Mouse (Mus musculus): ENCODE data around the gene Dynll1. TPM values are rescaled to one million over a fixed set of nuclear protein-coding genes. Genes with fewer than 3 reads are reported as not detected.

Dynll1 gene
- total RNA-seq, 2 experiments from 2014 or later, result 71.9 to 88.5 TPM

- peak; percentile 99 to 100 for DNase-seq
- intact Hi-C loops (cut with DNase I), result loop anchor here (2.0 kb wide), 1 partner anchor 68 kb away; the partner anchor contains the start of genes Gatc and Triap1
Measured at GRCm38 (mm10) chr5:115272812-115273548, 27.8 kb downstream of the Dynll1 start, which contains the start of gene Rnf10. TSS of gene Rnf10 (minus strand) at chr5:115272898.

- intact Hi-C loops (cut with DNase I), result loop anchor here (2.0 kb wide), 2 partner anchors 33 to 69 kb away; partner anchors contain the start of genes Gatc and Triap1
- DNase-seq, result peak in 1 of 2 experiments; percentile 38
Measured at GRCm38 (mm10) chr5:115271931-115272811, 28.6 kb downstream of the Dynll1 start.

GRCm38 (mm10) chr5:115269969-115270368 is 30.8 kb downstream of the Dynll1 start:
- intact Hi-C loops (cut with DNase I), result loop anchor here (2.0 kb wide), 1 partner anchor 31 kb away; no protein-coding TSS in a partner anchor
- DNase-seq, result no peak

- no peak for DNase-seq
Measured at GRCm38 (mm10) chr5:115268266-115268665, 32.5 kb downstream of the Dynll1 start.

GRCm38 (mm10) chr5:115267469-115268045 is 33.2 kb downstream of the Dynll1 start:
- DNase-seq, result no peak
- intact Hi-C loops (cut with DNase I), result no loop called here

More at GRCm38 (mm10) chr5:115268266-115268665, 32.5 kb downstream of the Dynll1 start:
- intact Hi-C loops (cut with DNase I), result no loop called here

- intact Hi-C loops (cut with DNase I), result no loop called here
- no peak for DNase-seq
Measured at GRCm38 (mm10) chr5:115266787-115267468, 33.9 kb downstream of the Dynll1 start.

GRCm38 (mm10) chr5:115266340-115266739 is 34.5 kb downstream of the Dynll1 start:
- intact Hi-C loops (cut with DNase I), result no loop called here
- DNase-seq, result no peak

GRCm38 (mm10) chr5:115262502-115263291 is 38.1 kb downstream of the Dynll1 start:
- intact Hi-C loops (cut with DNase I), result no loop called here
- DNase-seq, result no peak

GRCm38 (mm10) chr5:115261880-115262279 is 38.9 kb downstream of the Dynll1 start:
- intact Hi-C loops (cut with DNase I), result no loop called here
- no peak for DNase-seq

- intact Hi-C loops (cut with DNase I), result no loop called here
- no peak for DNase-seq
Measured at GRCm38 (mm10) chr5:115261141-115261540, 39.7 kb downstream of the Dynll1 start.

- no peak for DNase-seq
- intact Hi-C loops (cut with DNase I), result no loop called here
Measured at GRCm38 (mm10) chr5:115260356-115260755, 40.4 kb downstream of the Dynll1 start.

GRCm38 (mm10) chr5:115256909-115257546 is 43.8 kb downstream of the Dynll1 start:
- intact Hi-C loops (cut with DNase I), result no loop called here
- no peak for DNase-seq

GRCm38 (mm10) chr5:115255472-115255871 is 45.3 kb downstream of the Dynll1 start:
- intact Hi-C loops (cut with DNase I), result no loop called here
- no peak for DNase-seq

Other genes with a start within 250 kb of the Dynll1 start
- gene Gm10401, start 202.7 kb downstream of the Dynll1 start, total RNA-seq (2021), result not detected
- 100 to 1,000 TPM; 203 to 239 TPM for gene Acads, start 181.7 kb downstream of the Dynll1 start, total RNA-seq (2021)
- 10 to 100 TPM; 17.7 to 21.3 TPM for gene Unc119b, start 166.0 kb downstream of the Dynll1 start, total RNA-seq (2021)
- 10 to 100 TPM; 73.4 to 93.0 TPM for gene Mlec, start 142.8 kb downstream of the Dynll1 start, total RNA-seq (2021)
- gene Cabp1, start 106.6 kb downstream of the Dynll1 start, total RNA-seq (2021), result 1 to 10 TPM; 1.8 to 3.2 TPM
- gene Pop5, start 65.2 kb downstream of the Dynll1 start, total RNA-seq (2021), result 10 to 100 TPM; 31.5 to 35.5 TPM
- gene Rnf10, start 28.1 kb downstream of the Dynll1 start, total RNA-seq (2021), result 100 to 1,000 TPM; 378 to 424 TPM
- 100 to 1,000 TPM; 137 to 167 TPM for gene Coq5, start 21.3 kb downstream of the Dynll1 start, total RNA-seq (2021)
- gene Srsf9, start 26.2 kb upstream of the Dynll1 start, total RNA-seq (2021), result 10 to 100 TPM; 16.0 to 18.1 TPM
- 10 to 100 TPM; 17.6 to 18.6 TPM for gene Gatc, start 40.2 kb upstream of the Dynll1 start, total RNA-seq (2021)
- 10 to 100 TPM; 22.8 to 27.6 TPM for gene Triap1, start 40.2 kb upstream of the Dynll1 start, total RNA-seq (2021)
- gene Cox6a1, start 48.0 kb upstream of the Dynll1 start, total RNA-seq (2021), result 100 to 1,000 TPM; 253 to 261 TPM
- gene Msi1, start 128.6 kb upstream of the Dynll1 start, total RNA-seq (2021), result 1 to 10 TPM in 1 of 2 experiments, under 1 TPM in 1; 0.92 to 1.2 TPM
- not detected for gene Pla2g1b, start 165.3 kb upstream of the Dynll1 start, total RNA-seq (2021)
- gene Sirt4, start 183.7 kb upstream of the Dynll1 start, total RNA-seq (2021), result 10 to 100 TPM; 17.9 to 18.1 TPM
- gene Pxn, start 205.7 kb upstream of the Dynll1 start, total RNA-seq (2021), result 10 to 100 TPM; 36.2 to 37.9 TPM

Data from heart, postnatal 36 days (tissue).